Mouse (Mus musculus): ENCODE data around the gene Stk39.

Gene Stk39

DNA sequence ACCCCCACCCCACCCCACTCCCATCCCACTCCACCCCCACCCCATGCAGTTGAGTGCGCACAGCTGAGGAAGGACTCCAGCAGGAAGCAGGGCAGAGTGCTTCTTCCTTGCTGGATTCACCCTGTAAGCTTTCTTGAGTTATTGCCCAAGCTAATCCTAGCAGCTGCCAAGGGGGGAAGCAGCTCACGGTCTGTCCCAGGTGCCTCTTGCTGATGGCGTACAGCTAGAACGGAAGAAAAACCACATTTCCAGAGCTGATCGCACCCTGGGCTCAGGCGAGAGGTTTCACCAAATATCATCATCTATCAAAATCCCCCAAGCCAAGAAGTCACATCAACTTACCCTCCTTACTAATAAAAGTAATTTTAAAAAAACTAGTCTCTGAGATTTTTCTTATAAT, 90.9 kb downstream of the Stk39 start:
- no peak for DNase-seq

DNA sequence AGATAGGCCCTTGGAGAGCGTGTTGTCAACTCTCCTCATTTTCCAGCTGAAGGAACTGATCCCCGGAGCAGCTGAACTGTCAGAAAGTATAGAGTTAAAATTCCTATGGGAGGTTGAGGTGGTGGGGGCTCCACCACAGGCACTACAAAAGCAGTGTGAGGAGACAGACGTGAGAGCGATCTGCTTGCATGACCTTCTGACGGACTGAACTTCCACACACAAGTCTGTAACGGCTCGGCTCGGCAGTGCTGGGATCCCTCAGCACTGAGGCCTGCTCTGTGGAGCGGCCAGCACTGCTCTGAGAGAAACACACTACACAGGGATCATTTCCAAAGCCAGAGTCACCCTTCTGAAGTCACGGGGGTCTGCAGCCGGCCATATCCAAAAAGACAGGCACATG, 92.4 kb downstream of the Stk39 start:
- no peak for DNase-seq

DNA sequence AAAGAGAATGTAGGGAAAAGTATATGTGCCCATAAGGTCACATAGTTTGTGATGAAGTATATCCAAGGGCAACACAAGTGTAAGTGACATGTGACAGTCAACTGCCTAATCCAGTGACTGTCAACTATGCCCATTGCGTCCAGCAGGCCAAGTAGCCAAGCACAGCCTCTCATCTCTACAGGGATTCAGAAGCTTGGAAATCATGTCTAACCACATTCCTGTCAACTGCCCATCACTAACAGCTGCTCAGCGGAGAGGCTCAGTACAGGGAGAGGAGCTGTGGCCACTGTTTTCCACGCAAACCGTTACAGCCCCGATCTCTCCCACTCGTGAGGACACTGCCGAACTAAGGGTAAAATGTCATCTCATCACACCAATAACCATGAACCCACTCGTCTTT, 93.7 kb downstream of the Stk39 start:
- no peak for DNase-seq

DNA sequence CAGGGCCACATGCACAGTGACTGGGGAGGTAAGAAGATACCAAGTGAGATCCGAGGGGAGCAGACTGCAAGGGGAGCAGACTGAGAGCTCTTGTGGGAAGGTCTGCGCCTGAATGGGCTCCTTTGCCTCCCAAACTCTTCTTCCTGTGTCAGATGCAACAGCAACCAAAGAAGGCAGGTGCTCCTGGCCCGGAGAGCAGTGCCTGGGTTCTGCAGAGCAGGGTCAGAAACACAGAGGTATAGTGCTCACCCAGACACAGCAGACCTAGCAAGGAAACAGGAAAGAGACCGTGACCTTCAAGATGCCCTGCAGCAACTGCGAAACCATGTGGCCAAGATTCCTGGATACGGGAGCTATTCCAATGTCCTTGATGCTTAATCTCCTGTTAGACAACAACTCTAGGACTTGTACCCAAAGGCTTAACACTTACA, 94.8 kb downstream of the Stk39 start:
- DNase-seq: no peak

DNA sequence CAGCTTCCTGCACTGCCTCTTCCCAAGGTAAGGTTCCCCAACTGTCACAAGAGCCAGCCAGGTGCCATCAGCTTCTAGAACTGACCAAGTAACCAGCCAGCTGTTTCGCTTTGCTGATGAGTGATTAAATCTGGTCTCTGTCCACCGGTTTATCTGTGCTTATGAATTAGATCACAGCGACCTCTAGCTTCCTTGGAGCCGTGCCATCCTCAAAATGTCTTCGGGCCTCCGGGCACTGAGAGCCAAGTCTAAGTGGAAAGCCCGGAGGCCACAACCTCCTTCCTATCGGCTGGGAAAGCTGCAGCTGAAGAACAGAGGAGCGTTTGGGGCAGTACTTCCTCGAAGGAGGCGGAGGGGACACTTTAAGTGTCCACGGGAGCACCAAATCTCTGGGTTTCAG, 95.4 kb downstream of the Stk39 start:
- DNase-seq: peak; percentile 57

DNA sequence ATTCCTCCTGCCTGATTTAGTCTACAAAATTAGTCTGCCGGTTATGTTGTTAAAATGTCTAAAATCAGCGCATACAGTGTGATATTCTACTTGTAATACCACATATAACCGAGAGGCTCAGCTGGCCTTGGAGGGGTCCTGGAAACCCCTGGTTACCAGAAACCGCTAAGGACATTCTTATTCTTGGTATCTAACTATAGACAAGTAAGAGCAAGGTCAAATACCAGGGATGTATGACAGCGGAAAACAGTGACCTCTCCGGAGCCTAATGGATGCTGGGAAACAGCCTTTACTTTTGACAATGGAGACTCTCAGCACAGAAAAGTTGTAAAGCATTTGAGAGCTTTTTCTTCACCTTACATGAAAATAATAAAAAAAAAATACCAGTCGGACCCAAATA, 97.9 kb downstream of the Stk39 start:
- DNase-seq: no peak

DNA sequence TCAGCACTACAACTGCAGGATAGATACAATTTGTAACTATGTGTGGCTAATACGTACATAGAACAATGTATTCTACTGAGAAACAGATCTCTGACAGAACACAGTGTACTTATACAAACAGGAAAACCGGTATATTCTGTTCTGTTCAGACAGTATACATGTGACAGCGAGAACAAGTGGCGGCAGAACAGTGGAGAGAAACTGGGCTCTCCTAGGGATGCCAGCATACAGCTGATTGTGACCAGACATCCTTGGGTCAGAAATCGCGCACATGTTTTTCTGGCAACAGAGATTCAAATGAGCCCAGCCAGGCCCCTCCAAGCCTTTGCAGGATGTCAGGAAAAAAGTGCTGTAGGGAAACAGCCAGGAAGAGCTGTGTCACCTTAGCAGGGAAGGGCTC, 100.2 kb downstream of the Stk39 start:
- no peak for DNase-seq

DNA sequence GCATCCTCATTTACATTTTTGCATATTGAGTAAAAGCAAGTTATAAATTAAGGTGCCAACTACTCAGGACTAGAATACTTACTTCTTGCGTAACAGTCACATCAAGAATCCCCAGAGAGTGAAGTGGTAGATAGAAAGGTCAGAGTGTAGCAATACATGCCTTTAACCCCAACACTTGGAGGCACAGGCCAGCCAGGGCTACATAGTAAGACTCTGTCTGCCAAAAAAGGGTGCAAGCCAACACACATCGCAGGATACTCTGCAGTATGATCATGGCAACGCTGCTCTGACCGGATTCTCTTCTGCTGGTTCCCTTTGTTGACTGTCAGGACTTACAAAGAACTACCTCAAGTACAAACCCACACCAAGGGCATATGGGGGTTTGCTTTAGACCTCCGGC, 101.7 kb downstream of the Stk39 start:
- DNase-seq: no peak

DNA sequence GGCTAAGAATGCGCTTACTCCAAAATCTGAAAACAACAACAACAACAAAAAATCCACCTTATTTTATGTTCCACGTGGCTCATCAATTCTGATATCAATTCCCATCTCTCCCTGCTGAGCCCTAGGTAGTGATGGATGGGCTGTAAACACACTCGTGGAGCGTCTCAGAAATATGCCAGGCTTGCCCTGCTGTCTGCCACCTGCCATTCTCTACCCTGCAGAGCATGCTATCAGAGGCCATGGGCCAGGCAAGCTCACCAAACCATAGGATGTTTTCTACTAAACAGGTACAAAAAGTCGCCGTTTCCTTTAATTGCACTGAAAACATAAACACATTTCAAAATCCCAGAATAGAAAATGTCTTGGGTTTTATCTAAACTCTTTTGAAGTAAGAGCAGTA, 103.0 kb downstream of the Stk39 start:
- no peak for DNase-seq

DNA sequence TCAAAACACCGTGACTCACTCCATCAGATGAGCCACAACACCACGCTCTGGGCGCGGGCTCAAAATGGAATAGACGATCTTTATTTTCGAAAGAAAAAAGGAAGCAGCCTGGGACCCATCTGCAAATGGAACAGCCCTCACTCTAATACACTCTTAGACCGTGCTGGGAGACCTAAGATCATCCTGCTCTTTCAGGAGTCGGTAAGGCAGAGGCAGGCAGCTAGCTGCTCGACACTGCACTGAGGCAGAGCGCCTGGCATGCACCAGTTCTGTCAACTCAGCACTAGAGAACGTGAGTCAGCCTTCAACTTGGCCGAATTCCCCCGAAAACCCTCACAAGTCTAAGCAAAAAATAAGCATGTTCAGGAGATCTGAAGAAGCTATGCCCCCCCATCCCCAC, 104.1 kb downstream of the Stk39 start:
- no peak for DNase-seq

DNA sequence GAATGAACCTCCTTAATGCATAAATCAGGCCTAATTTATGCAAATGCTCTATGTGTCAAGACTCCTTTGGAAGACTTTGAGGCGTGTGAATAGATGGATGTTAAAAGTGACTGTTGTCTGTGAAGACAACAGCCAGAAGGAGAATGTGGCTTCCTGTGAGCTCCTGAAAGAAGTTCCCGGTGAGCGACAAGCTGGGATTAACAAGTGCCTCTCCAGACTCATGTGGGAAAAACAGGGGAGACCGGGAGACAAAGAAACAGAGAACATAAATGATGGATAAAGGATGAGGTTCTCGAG, 105.2 kb downstream of the Stk39 start:
- no peak for DNase-seq

DNA sequence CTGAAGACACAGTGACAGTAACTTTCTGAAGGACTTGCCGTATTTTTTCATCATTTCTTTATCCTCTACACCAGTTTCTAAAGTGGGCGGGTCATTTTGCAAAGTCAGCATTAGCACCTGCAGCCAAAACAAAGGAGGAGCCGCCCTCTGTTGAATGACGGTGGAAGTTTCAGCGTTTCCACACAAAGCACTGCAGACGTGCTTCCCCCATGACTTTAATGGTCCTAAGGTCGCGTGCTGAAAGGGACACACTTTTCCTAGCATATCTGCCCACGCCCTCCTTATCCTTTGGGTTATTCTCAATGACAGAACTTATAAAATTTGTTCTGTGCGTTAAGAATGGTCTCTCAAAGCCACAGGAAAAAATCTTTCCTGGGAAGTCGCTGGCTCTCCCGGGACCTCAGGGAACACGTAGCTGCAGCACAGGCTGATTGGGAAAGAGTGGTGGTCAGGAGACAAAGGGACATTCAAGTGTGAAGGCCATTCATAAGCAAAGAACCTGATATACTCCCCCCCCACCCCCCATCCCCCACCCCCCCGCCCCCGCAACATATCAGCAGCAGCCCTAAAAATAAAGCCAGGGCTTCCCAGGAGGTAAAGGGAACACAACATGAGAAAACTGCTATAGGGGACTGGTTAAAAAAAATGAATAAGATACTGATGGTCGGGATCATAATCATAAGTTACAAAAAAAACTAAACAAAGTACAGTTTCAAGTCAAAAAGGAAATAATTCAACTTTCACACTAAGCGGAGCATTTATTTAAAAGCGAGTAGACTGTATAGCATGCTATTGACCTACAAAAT, 105.8 kb downstream of the Stk39 start:
- DNase-seq: no peak

DNA sequence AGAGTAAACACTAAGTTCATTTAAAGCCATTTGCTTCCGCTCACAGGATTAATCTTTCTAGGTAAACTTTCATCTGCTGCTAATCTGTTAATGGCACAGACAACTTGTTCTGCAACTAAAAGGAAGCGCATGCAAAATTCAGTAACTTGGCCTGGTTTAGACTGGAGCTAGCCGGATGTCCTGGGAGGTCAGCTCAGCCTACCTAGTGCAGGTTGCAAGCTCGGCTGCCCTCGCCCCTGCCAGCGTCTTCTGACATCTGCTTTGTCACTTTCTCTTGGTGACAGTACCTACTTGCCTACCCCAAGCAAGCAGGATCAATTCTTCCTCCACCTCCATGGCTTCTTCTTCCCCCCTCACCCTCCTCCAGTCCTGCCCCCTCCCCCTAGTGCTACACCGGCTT, 106.6 kb downstream of the Stk39 start:
- no peak for DNase-seq

DNA sequence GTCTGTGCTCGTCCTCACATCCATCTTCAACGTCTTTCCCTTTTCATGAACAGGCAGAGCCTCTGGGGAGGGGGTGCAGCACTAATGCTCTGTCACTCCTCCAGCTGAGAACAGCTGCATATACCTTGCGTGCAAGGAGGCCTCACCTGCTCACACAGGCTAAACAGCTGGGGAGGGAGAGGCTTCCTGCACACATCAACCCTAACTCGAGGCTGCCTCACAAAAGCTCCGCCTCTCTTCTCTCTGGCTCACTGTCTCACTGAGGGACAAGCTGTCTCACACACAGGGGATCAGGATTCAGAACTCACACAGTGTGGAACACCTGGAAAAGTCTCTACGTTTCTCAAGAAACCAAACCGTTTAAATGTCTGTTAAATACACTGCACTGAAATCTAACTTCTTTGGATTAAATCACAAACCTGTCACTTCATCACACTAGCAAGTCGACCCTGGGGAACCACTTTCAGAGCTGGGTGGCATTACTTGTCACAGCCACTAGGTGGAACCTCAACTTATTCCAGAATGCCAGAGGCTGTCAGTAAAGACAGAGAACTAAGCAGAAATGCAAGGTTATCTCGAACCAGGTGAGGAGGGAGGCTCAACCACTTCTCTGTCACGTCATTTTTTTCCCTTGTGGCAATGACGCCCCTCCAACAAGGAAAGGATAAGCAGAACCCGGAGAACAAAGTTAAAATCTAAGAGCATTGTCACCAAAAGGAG, 107.7 kb downstream of the Stk39 start:
- DNase-seq: peak; percentile 69

DNA sequence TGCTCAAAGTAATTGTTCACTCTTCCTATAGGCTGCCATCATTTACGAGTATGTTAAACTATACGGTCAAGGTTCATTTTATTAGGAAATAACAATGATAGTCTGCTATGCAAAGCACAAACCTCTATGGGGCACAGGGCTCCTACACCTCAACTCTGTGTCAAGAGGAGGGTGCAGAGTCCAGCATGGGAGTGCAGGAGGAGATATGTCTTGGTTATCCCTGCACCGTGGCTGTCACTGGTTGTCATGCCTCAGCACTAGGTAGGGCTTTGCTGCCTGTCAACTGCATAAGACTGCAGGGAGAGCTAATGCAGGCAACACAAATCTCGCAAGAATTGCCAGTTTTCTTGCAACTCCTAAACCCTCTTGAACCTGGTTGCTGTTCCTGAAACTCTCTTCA, 108.9 kb downstream of the Stk39 start:
- no peak for DNase-seq

DNA sequence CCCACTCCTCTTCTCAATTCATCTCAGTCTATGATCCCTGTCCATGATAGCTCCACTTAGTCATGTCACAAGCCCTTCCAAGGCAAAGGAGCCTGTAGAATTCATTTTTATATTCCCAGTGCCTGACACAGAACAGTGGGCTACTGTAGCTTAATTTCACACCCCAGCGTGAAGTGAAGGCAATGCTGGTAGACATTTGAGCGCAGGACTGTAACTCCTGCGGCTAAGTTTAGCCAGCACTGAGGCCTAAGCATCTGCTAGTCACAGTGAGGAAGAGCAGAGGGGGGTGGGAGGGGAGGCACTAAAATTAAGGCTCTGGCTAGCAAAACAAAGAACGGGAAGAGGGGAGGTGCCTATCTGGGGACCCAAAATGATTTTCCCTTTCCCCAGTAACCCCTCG, 110.4 kb downstream of the Stk39 start:
- no peak for DNase-seq

DNA sequence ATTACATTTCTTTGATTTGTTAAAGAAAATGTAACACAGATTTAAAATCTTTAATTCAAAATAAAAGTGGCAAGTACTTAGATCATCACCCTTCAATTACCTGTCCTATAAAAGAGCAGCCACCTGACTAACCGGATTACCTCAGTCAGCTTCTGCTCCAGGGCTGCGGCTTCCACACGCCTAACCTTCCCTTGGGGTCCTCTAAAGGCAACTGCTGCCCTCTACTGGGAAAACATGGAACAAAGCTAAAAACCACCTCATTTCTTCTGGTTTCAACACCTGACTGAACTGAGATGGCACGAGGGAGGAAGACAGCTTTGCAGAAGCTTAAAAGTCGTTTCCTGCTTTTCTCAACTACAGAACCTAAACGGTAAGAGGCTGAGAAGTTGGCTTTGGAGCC, 121.4 kb downstream of the Stk39 start:
- peak; percentile 80 for DNase-seq

DNA sequence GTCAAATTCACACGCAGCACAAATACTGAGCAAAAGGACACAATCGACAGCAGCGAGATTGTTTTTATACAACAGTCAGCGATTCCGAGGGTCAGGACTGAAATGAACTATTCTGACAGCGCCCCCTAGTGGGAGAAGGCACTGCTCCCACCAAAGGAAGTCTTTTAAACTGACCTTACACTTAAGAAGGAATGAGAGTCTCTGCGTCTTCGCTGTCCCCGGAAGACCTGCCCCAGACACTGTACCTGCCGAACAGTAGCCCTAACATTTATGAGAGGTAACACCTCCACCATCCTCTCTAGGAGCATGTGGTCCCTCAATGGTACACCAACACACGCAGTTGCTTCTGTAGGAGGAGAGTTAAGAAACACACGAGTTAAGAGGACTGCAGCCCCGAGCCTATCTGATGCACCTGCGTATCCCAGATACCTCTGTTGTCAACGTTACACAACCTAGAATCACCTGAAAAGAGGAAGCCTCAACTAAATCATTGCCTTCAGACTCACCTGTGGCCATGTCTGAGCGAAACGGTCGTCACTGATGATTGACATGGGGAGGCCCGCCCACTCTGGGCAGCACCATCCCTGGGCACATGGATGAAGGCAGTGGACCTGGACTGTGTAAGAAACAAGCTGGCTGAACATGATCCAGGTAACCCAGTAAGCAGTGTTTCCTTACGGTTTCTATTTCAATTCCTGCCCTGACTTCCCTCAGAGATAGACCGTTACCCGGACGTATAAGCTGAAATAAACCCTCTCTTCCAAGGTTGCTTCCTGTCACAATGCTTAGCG, 122.3 kb downstream of the Stk39 start:
- peak; percentile 86 for DNase-seq

DNA sequence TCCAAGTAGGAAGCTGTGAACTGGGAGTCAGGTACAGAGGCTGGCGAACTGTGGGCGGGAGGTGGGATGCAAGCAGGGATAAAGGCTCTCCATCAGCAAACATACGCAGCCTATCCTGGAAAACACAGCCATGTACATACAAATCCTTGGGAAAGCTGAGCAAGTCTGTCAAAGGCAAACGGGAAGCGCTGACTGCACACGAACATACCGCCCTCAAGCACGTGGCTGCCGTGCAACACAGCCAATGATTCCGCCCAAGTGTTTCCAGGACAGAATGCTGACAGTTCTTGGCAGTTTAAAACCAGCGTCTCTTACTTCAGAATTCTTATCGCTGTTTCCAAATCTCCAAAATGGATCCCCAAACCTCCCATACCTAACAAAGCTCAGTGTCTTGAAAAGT, 123.1 kb downstream of the Stk39 start:
- peak; percentile 10 for DNase-seq

DNA sequence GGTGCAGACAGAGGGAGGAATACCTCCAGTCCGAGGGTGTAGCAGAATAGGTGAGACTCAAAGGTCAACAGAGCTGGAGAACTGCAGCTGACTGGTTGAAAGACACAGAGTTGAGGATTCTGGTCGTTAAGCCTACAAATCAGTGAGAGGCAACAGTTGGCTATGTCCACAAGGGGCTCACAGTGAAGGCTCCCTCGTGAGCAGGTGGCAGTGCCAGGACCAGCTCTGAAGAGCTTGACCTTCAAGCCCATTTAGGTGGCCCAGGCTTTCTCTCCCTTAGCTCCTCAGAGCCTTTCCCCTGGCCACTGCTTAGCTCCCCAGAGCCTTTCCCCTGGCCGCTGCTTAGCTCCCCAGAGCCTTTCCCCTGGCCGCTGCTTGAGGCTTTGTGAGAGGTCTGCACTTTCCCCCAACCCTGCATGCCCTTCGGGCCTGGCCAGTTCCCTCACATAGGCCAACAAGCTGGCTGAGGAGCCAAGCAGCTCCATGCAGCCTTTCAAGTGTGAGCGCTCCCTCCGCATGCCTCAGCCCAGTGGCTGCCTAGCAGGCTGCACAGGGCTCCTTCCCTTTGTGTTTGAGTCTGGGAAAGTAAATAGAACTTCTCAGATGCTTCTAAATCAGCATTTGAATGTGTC, 125.3 kb downstream of the Stk39 start:
- no peak for DNase-seq

DNA sequence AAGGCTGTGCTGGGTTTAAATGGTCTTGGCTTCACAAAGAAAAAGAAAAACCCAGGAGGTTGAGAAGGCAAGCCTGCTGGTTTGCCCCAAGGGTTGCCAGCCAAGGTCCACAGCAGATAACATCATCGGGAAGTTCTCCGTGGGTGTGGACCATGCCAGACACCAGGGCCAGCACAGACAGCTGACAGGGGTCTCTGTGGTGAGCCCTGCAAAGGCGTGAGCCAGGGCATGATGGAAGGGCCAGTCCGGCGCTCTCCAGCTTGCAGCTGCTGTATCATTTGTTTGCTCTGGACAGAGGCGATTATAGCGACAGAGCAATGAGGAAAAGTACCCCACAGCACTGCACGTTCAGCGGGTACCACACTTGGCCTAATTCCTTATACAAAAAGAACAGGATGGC, 126.8 kb downstream of the Stk39 start:
- no peak for DNase-seq

DNA sequence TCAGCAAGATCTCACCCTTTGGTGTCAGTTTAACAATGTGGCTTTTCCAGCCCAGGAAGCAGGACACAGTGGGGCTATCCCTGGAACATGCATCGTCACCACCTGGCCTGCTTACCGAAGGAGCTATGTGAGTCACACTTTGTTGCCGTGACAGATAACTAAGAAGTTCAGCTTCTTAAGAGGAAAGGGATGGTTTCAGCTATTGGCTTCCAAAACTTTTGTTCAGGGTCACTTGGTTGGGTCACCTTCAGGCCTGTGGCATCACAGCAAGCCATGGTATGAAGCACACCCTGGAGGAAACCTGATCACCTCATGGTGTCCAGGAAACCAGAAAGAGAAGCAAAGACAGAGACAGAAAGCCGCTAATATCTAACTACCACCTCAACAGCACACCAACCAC, 128.3 kb downstream of the Stk39 start:
- DNase-seq: no peak

DNA sequence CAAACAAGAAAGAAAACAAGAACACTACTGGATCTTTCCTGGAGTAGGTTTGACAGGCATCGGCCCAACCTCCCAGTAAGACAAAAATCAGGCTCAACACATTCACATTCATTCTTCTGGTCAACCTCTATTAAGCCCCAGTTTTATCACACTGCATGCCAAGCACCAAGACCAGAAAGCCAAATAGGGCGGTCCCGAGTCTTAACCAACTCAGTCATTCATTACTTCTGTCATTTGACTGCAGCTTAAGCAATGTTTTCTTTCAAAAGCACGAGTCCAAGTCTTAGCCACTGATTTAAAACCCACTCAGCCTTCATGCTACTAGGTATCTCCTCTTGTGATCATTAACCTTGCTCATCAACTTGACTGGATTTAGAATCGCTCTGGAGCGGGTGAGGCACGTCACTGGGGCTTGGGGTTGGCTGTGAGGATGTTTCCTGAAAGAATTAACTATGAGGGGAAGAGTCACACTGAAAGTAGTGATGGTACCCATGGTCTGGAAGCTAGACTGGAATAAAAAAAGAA, 129.9 kb downstream of the Stk39 start:
- no peak for DNase-seq

All from lung, postnatal 36 days (tissue).